Mouse (Mus musculus) bone marrow, adult 2 months (tissue): ENCODE measurements around the gene Eaf2.

Experiments used
- CTCF ChIP-seq: fragments of 200-500 bp; IDR thresholded peaks from 2 replicates; pipeline ENCODE4 v1.5.1; 2011; ENCODE audit warnings: low read length, control low read depth; ENCODE audit not compliant: control insufficient read depth, insufficient read depth
- POLR2A ChIP-seq: fragments of 200-500 bp; IDR thresholded peaks from 2 replicates; pipeline ENCODE4 v1.6.1; 2011; ENCODE audit warnings: low read depth, mild to moderate bottlenecking, control low read depth, low read length, borderline replicate concordance; ENCODE audit not compliant: control insufficient read depth

DNA sequence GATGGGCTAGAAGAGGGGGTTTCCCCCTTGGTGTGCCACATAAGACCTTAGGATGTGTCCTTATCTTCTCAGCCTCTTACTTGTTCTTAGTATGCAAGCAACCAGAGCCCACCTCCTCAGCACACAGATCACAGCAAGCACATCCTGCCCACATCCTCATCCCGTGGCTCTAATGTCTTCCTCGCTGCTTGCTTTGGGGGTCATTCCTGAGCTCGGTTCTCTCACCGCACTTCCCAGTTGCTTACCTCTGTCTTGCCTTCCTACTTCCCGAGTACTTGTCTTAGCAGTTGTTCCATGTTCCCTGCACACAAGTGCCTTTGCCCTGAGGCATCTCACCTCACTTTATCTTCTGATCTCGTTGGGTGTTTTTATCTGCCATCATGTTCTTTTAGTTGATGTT is 47.2 kb upstream of the Eaf2 start:
- TF ChIP-seq CTCF (no peak), POLR2A (no peak)
